Mouse (Mus musculus) cerebellum, adult 8-10 months (tissue): ENCODE data around the gene Gsg1l.

ENCODE experiments used
- DNase-seq: peaks from one replicate; pipeline ENCODE4 v3.0.0; 2022

Gsg1l gene

DNA sequence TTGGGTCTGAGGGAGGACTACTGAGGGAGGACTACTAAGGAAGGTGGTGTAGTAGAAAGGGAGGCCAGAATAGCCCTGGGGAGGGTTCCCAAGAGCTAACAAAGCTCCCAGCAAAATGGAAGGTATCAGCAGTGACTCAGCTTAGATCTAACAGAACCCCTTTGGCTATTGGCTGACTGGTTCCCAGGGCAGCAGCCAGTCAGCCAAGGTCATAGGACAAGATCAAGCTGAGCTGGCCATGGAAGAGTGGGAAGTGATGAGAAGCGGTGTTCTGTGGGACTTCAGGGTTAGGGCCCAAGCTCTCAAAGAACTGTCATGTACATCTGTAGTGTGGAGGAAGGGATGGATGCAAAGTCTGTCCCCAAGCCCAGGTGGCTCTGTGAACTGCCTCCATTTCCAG lies 5.3 kb downstream of the Gsg1l start:
- no peak for DNase-seq

DNA sequence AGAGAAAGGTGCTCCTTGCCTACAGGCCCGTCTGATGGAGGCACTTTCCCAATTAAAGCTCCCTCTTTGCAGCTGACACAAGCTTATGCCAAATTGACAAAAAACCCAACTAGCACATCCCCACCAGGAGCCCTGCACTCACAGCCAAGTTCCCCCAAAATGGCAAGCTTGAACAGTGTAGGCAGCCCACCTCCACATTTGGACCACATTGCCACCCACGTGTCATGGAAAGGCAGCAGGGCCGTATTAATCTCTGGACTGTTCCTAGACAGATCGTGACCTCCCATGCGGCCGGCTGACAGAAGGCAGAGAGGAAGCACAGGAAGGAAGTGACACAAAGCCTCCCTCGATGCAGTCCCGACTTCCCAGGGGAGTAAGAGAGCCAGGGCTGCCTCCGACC lies 7.2 kb downstream of the Gsg1l start:
- DNase-seq, result no peak

DNA sequence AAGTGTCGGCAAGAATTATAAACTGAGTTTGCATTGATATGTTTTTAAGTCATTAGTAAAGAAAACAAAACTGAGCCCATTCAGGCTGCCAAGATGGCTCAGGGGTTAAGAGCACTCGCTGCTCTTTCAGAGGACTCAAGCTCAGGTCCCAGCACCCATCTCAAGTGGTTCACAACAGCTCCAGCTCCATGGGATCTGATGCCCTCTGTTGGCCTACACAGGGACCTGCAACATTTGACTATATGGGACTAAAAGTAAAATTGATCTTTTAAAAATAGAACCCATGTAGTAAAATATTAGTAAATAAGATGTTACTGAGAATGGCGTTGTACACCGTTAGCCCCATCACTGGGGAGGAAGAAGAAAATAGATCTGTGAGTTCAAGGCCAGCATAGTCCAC lies 11.9 kb downstream of the Gsg1l start:
- DNase-seq, result no peak

DNA sequence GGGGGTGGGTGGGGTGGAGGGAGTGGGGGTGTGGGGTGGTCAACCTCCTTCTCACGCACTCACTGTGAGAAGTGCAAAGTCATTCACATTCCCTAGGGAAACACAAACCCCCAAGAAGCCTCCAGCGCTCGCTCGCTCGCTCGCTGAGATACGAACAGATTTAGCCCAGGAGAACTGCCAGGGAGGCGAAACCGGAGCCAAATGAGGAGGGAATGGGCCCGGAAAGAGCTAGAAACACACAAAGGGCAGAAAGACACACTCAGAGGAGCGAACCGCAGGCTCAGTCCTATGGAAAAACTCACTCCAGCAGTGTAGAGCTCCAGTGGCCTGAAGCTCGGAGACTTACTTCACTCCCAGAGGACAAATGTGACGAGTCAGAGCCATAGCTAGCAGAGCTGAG lies 15.4 kb downstream of the Gsg1l start:
- peak; percentile 50 for DNase-seq

GRCm38 (mm10) chr7:126065243-126065876 lies 16.9 kb downstream of the Gsg1l start:
- DNase-seq, result no peak

DNA sequence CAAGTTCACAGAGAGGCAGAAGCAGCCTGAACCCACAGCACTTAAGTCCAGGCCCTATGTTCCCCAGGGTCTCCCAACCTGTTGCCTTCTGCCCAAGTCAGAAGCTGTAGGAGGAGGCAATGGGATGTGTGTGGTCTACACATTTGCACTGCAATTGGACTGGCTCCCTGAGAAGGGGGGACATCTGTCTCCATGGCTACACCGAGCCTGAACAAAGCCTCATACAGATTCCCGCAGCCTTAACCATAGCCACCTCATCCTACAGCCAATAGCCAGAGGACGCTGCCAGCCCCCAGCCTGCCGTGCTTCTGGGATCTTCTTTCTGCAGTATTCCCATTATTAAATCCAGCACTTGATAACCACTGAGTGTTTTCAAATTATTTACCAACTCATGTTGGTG lies 20.0 kb downstream of the Gsg1l start:
- DNase-seq, result no peak

GRCm38 (mm10) chr7:126058918-126059317 lies 23.3 kb downstream of the Gsg1l start:
- no peak for DNase-seq

- DNase-seq, result no peak
Measured at GRCm38 (mm10) chr7:126057332-126057914, 24.8 kb downstream of the Gsg1l start.

- no peak for DNase-seq
Measured at GRCm38 (mm10) chr7:126054574-126054973, 27.6 kb downstream of the Gsg1l start.

- DNase-seq, result no peak
Measured at GRCm38 (mm10) chr7:126053618-126054017, 28.6 kb downstream of the Gsg1l start.

DNA sequence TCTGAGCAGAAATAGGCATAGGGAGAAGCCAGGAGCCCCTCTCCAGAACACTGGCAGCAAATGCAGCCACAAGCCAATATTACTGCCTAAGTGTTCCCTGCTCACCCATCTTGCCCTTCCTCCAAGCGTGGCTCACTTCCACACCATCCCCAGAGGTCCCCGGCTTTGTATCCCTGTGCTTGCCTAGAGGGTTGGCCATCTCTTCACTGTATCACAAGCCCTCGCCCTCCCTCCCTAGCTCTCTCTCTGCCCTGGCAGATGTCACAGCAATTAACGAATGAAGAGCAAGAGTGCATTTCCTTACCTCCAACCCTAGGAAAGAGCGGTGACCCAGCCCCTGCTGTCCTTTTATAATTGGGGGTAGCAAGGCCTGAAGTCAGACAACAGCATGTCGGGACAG lies 30.3 kb downstream of the Gsg1l start:
- DNase-seq, result no peak

- DNase-seq, result no peak
Measured at GRCm38 (mm10) chr7:126045077-126045476, 37.1 kb downstream of the Gsg1l start.

GRCm38 (mm10) chr7:126042306-126042705 lies 39.9 kb downstream of the Gsg1l start:
- DNase-seq, result no peak

DNA sequence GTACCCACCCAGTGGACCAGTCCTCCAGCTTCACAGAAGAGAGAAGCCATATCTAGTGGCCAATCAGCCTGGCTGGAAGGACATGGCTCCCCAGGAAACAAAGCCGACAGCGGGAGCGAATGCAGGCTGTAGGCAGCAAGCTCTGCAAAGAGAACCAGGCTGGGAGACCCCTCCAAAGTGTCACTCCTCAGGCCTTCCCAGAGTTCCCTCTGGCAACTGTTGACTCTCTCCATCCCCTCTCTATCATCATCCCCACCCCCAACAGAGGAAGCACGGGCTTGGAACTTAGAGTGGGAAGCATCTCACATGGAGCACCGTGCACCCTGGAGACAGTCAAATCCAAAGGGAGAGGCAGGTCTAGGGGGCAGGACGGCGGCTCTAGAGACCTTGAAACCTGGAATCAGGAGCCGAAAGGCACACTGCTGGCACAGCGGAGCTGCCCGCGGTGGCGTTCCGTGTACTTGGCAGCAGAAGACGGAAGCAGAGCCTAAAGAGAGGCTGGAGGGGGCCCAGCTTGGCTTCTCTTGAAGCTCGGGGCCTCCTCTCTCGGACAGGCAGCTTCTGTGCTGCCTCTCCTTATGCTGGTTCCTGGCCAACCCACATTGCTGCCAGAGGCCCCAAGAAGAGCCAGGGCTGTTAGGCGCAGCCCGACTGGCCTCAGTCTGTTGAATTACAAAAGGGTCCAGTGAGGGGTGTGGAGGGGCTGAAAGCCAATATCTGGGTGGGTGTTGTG lies 41.3 kb downstream of the Gsg1l start:
- DNase-seq, result peak; percentile 64

- DNase-seq, result no peak
Measured at GRCm38 (mm10) chr7:126039847-126040246, 42.4 kb downstream of the Gsg1l start.

- DNase-seq, result no peak
Measured at GRCm38 (mm10) chr7:126039247-126039835, 42.9 kb downstream of the Gsg1l start.

DNA sequence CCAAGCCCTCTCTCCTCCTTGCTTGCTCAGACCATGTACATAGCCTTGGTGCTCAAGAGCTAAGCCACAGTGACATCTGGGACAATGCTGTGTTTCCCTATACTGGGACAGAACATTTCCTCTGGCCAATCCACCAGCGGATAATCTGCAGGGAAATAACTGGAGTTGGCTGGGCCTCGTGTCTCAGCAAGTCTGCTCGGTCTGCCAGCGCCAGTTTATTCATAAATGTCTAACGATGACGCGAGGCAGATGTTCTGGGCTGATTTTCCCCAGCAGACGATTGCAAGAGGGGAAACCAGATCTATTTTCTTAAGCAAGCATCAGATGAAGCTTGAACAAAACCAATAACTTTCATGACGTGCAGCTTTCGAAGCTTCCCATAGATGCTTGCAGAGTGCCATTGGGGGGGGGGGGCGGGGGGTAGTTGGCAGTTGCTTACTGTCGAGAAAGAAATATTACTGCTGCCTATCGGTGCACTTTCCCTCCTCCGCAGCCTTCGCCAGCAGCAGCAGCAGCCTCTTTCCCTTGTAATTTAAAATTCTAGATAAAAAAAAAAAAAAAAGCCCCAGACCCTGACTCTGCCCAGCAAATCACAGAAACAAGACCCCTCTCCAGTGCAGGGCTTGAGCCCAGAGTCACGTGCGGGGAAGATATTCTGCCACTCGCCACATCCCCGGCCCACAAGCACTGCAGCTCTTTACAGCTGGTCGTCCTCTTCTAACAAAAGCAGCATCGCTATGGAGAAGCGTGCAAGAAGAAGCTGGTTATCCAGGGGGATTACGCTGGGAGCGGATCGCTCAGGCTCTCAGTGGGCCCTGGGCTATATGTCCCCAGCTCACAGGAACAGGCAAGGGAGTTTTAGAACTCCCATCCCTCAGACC lies 43.6 kb downstream of the Gsg1l start:
- no peak for DNase-seq

DNA sequence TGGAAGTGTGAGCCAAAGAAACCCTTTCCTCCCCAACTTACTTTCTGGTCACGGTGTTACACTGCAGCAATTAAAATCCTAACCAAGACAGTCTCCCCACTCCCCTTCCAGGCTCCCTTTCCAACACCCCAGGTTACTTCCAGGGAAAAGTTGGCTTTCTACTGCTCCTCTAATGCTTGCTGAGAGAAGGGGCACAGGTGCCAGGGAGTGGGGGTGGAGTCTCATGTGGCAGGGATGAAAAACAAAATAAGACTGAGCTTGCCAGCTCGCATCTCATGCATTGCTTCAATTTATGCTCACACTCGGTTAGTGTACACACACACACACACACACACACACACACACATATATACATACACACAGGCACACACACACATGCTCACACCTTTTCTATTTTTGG lies 46.9 kb downstream of the Gsg1l start:
- no peak for DNase-seq

GRCm38 (mm10) chr7:126032776-126033209 lies 49.4 kb downstream of the Gsg1l start:
- peak; percentile 91 for DNase-seq

DNA sequence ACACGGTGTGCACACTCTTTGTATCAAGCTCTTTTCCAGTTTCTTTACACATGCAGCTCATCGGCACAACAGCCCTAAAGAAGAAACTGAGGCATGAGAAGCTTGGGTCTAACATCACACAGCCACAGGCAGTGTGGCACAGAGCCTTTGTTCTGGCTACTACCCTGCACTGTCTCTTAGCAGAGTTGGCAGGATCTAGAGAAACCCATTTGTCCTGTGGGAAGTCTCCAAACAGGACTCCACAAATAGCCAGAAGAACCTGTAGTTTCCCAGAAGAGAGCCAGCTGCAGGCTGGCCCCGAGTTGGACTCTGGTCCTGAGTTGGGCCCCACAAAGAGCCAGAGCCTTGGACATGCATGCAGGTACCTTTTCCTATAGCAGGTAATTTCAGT lies 49.9 kb downstream of the Gsg1l start:
- DNase-seq, result peak; percentile 41

DNA sequence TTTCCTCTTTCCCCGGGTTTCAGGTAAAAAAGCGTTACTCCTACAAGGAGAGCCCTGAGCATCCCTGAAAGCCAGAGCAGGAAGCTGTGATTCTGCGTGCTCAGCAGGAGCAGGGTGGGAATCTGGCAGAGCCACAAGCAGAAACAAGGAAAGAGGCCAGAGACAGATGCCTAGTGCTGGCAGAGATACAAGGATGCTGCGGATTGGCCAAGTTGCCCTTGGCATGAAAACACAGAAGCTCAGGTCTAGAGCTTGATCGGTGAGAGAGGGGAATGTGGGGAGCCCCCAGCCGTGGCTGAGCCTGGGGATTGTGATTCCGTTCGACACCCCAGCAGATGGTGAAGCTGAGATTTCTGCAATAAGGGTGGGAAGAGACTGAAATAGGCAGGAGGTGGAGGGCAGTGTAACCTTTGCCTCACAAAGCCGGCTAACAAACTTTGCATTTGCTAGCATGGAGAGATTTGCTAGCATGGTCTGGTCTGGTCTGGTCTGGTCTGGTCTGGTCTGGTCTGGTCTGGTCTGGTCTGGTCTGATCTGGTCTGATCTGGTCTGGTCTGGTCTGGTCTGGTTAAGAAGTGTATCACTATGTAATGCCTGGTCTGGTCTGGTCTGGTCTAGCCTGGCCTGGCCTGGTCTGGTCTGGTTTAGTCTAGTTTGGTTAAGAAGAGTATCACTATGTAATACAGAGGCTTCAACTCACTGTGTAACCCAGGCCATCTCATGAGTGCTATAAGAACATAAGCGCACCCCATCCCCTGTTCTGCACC lies 50.4 kb downstream of the Gsg1l start:
- peak; percentile 86 for DNase-seq

GRCm38 (mm10) chr7:126027410-126027809 lies 54.8 kb downstream of the Gsg1l start:
- peak; percentile 49 for DNase-seq
